Mouse (Mus musculus) gastrocnemius, adult 18-20 months (tissue): ENCODE results near the gene Figla. TPM values are rescaled to one million over a fixed set of nuclear protein-coding genes. Genes with fewer than 3 reads are reported as not detected.
"Not testable (repeated sequence)": the region's sequence is repeated elsewhere in the genome, so short reads cannot be mapped to it uniquely, and the experiment has no call there.

Experiments used
- DNase-seq: peaks from one replicate; pipeline ENCODE4 v3.0.0; 2021; ENCODE audit warnings: low spot score
- long read RNA-seq, 2 experiments: library from polyadenylated mRNA; stranded (forward); transcript quantifications; one replicate each; pipeline ENCODE4 v2.0.0; 2021
- total RNA-seq, 2 experiments: library from RNA; stranded (reverse); gene quantifications; 2 replicates each; pipeline ENCODE4 v1.2.3; 2021

The Figla gene
- not detected for total RNA-seq
- long read RNA-seq, experiment 1 = 0 reads
- long read RNA-seq, experiment 2 = 0 reads

DNA sequence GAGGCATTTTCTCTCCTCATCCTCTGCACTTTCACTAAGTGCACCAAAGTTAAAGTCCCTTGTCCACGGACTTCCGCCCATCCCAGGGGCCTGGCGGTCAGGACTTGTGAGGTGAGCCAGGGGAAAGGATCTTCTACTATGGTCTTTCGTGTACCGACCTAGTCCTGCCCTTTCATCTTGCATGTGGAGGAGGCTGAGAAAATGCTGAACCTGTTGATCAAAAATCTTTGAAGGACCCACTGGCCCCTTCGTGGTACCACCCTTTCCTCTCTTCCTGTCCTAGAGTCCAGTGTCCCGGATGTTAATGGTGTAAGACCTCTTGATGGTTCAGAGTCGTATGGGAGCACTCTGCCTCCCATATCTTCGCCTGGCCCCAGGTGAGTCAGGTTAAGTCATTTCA is at the start of gene Figla:
Figla (plus strand) TSS at position 301 of the 400 bp plus-strand sequence.
- DNase-seq = no peak

DNA sequence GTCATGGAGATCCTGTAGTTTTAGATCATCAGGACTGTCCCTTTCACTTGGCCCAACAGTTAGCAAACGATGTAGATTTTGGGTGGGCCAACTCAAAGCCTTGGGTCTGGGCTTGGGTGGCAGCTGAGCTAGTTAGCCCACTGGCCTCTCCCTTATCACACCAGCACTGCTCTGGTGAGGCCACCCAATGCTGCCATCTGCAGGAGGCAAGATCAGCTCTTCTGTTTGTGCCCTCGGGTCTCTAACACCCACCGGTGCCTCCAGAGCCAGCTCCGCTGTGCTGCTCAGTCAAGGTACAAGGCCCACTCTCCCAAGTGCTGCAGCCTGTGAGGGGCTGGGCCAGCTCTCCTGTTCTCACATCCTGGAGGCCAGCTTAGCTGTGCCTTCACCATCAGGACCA is 49.3 kb upstream of the Figla start:
- no peak for DNase-seq

- DNase-seq = no peak
These were observed 46.1 kb upstream of the Figla start for GRCm38 (mm10) chr6:85969889-85970288.

DNA sequence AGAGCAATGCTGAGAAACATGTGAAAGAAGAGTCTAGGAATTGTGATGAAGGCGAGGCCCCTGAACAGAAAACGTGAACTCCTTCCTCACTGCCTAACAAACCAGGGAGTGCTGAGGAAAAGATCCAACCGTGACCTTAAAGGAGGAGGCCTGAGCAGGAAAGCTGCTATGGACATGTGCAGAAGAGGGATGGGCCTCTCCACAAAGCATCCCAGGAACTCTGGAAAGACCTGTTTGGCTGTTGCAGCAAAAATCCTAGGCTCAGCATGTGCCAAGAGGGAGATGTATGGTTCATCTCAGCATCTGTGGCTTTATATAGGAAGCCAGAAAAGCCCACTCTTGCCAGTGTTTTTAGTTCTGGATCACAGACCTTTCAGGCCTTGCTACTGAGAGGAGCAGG is 43.3 kb upstream of the Figla start:
- no peak for DNase-seq

DNA sequence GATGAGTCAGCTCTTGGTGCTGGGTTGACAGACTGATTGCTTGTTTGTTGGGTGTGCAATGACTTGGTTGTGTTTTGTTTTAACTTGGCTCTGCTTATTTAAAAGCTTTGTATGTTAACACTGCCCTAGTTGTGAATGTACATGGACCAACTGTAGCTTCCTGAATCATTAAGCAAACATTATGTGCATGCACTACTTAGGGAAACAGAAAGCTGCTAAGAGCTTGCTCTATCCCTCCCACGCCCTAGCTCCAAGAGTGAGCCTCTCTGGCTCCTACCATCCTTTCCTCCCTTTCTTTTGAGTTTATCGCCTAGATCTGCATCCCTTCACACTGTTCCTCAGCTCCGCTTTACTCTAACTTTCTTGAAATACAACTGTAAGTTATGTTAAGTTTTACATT is 42.6 kb upstream of the Figla start:
- no peak for DNase-seq

DNA sequence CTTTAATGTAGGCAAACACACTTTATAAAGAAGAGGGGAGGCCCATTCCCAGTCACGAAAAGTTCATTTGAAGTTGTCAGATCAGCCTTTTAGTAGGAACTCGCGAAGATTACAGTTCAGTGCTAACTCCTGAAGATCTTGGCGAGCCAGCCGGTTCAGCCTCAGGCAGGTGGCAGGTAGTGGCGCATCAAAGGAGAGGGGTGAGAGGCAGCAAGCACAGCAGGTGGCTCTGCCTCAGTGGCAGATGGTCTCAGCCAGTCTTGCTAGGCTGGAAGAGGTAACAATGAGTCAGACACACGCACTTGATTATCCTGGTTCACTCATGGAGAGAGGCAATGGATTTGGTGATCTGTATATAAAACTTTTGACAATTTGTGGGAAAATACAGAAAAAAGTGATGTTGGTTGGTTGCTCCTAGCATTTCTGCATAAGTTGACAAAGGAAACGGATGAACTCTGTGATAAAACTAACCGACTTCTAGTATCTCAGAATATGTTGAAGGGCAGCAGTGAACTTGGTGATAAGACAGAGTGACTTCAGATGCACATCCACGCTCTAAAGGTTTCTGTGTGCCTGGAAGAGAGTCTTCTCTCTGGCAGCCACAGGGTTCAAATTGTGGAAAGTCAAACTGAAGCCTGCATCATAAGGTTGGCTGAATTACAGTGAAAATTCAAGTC is 40.9 kb upstream of the Figla start:
- DNase-seq = no peak

DNA sequence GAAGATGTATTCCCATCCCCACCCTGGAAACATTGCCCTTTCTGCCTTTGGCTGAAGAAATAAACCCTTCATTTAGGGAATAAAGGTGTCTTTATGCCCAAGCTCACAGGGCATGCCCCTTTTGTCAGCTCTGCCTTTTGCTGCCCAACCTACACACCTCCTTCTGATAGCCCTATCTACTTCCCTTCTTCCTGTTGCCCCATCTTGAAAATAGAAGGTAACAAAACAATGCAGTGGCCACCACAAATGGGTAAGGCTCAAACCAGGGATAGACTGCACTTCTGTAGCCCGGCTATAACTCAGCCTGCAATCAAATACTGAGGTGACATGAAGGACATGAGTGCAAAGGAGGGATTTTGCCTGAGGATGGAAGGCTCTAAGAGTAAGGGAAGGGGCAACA is 40.2 kb upstream of the Figla start:
- DNase-seq = no peak

DNA sequence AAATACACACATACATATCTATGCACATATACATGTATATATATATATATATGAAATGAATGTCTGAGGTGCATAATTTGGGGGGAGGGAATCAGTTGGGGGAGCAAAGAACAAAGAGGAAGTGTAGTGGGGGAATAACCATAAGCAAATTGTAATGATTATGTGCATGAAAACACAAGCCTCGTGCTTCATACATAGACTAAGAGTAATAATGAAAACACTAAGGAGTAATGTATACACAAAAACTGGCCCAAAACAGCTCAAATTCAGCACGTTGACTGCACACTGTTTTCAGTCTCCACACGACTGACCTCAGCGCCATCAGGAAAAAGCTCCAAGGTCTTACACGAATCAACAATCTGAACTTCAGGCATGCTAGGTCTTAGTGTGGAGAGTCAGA is 39.7 kb upstream of the Figla start:
- no peak for DNase-seq

GRCm38 (mm10) chr6:85978736-85979135 is 37.2 kb upstream of the Figla start:
- DNase-seq = not testable (repeated sequence)

DNA sequence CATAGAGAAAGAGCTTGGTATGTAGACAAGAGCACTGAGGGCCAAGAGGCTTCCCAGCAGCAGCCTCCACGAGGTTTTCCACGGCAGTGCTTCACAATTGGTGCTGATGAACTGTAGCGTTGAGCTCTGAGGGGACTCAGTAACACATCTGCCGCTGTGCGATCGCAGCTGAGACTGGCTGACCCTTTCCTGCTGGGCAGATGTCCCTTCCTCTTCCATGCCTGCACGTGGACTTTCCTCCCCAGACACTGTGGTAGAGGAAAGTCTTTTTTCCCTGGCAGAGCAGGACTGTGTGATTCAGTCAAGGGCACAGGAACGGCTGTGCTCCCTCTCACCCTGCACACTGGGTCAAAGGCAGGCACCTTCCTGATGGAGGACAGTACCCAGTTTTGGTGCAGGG is 31.6 kb upstream of the Figla start:
- DNase-seq = no peak

DNA sequence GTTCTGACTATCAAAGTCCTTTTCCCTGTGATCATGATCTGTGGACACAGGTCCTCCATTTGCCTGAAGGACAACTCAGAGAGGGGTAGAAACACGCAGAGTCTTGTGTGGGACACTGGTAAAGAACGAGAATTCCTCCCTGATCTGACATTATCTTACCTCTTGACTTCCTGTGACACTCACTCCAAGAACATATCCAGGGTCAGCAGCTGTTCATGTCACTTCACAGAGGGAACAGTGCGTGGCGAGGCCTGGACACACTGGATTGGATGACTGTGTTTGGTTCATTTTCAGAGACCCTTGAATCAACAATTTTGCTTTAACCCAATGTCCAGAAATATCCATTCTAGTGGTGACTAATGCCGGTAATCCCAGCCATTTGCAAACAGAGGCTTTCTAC is 26.4 kb upstream of the Figla start:
- not testable (repeated sequence) for DNase-seq

GRCm38 (mm10) chr6:85990774-85991173 is 25.2 kb upstream of the Figla start:
- DNase-seq = not testable (repeated sequence)

DNA sequence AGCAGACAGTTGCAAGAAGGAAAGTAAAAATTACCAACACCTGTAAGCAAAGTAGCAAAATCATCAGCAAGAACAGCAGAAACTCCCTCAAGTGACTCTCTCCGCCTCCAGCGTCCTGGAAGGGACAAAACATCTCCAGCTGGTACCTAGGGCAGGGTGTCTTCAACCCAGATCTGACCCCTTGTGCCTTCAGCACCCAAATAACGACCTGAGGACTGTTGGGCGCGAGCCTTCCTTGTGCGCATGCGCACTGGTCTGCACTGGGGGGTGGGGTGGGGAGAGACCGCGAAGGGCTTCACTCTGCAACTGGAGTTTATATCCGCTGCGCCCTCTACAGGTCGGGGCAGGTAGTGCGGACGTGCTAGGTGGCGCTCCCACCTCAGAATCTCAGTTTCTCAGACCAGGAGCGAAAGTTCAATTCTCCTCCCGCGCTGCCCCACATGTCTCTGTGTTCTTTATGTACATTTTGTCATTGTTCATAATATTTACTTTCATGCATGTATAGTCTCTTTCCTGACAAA is 12.5 kb upstream of the Figla start:
- DNase-seq = no peak

DNA sequence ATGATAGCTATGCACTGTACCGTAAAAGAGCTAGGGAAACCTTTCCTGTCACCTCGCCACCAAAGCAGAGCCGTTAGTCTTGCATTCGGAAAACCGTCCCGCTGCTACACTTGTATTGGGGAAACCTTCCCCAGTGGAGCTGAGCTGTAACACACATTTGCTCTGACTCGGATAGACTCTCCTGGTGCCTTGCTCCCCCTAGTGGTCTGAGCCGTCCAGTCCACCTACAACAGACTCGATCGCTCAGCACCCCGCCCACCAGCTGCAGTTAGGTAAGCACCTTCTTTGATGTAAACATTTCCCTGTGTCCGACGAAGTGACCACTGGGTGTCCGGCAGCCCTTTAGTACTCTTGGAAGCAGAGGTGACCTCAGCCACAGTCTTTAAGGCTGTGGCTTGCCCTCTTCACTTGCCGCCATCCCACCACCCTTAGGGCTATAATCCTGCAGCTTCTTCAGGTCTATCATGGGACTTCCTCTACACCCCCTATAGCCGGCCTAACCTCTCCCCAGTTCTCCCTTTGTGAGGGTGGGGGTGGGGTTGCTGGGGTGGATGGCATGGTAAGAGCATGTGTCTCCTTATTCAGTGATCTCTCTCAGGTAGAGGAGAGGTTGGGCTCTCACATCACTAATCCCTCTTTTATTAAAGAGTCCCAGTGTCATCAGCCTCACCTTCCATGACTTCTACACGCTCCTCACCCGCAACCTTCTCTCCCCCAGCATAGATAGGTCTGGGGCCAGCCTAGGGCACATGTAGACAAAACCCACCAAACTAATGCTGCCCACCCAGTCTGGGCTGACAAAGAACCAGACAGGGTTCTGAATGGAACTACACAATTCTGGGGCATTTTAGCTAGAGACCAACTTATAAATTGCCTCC is 11.5 kb upstream of the Figla start:
- DNase-seq = peak; percentile 60

DNA sequence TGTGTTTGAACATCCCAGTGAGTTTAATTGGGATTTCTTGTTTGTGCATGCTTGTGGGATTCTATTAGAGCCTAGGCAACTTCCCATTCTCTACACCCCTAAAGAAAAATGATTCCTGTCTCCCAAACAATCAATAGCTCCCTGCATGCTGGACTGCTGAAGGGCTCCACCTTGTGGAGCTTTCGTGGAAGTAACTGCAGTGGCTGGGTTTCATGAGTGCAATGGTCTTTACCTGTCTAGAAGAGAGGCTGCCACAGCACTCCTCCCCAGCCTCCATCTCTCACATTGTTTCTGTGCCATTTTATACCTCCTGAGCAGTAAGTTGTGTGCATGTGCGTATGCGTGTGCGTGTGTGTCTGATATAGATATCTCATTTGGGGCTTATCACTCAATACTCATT is 6.0 kb upstream of the Figla start:
- peak; percentile 16 for DNase-seq

- not testable (repeated sequence) for DNase-seq
These were observed 1.2 kb upstream of the Figla start for GRCm38 (mm10) chr6:86014812-86015211.

GRCm38 (mm10) chr6:86016793-86017350 is 901 bp downstream of the Figla start:
- no peak for DNase-seq

GRCm38 (mm10) chr6:86019415-86020237 is 3.7 kb downstream of the Figla start:
- no peak for DNase-seq

GRCm38 (mm10) chr6:86020948-86021347 is 5.0 kb downstream of the Figla start:
- peak; percentile 21 for DNase-seq

GRCm38 (mm10) chr6:86026632-86027292 is 10.8 kb downstream of the Figla start:
- DNase-seq = no peak

DNA sequence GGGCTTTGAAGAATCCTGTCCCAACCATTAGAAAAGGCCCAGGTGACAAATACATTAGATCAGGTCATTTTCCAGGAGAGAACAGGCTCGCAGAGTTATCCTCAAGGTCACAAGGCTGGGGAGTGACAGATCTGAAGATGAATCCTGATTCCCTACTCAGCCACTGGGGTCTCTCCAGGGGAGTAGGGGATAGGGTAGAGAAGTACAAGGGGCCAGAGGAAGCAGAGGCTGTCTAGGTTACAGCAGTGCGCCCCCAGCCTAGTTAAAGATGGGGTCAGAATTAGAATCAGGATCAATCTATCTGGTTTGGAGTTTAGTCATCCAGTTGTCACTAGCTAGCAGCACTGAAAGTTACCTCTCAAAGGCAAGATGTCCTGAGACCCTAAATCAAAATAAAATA is 12.2 kb downstream of the Figla start:
- no peak for DNase-seq
